Mouse (Mus musculus): Measurements from ENCODE around the gene Stim1. TPM values are rescaled to one million over a fixed set of nuclear protein-coding genes. Genes with fewer than 3 reads are reported as not detected.
"Not testable (repeated sequence)": the region's sequence is repeated elsewhere in the genome, so short reads cannot be mapped to it uniquely, and the experiment has no call there.

Stim1 gene
- polyA plus RNA-seq, 1 experiment: 89.4 TPM

- no peak for DNase-seq (ENCODE audit: low spot score)
Measured at GRCm38 (mm10) chr7:102442432-102442831, 174.8 kb downstream of the Stim1 start.

- DNase-seq (ENCODE audit: low spot score): no peak
Measured at GRCm38 (mm10) chr7:102444301-102444700, 176.7 kb downstream of the Stim1 start.

- DNase-seq (ENCODE audit: low spot score): no peak
Measured at GRCm38 (mm10) chr7:102446438-102446837, 178.8 kb downstream of the Stim1 start.

GRCm38 (mm10) chr7:102458618-102459380 is 191.2 kb downstream of the Stim1 start:
- DNase-seq (ENCODE audit: low spot score): no peak

- no peak for DNase-seq (ENCODE audit: low spot score)
Measured at GRCm38 (mm10) chr7:102467566-102467965, 200.0 kb downstream of the Stim1 start.

GRCm38 (mm10) chr7:102472675-102473074 is 205.1 kb downstream of the Stim1 start:
- DNase-seq (ENCODE audit: low spot score): no peak

- no peak for DNase-seq (ENCODE audit: low spot score)
Measured at GRCm38 (mm10) chr7:102476601-102477000, 209.0 kb downstream of the Stim1 start.

- DNase-seq (ENCODE audit: low spot score): no peak
Measured at GRCm38 (mm10) chr7:102477377-102477776, 209.8 kb downstream of the Stim1 start.

GRCm38 (mm10) chr7:102478425-102478824 is 210.8 kb downstream of the Stim1 start:
- no peak for DNase-seq (ENCODE audit: low spot score)

- DNase-seq (ENCODE audit: low spot score): no peak
Measured at GRCm38 (mm10) chr7:102478926-102479325, 211.3 kb downstream of the Stim1 start.

GRCm38 (mm10) chr7:102479368-102480078 is 211.9 kb downstream of the Stim1 start:
- DNase-seq (ENCODE audit: low spot score): no peak

- DNase-seq (ENCODE audit: low spot score): no peak
Measured at GRCm38 (mm10) chr7:102480821-102481220, 213.2 kb downstream of the Stim1 start.

GRCm38 (mm10) chr7:102481579-102481978 is 214.0 kb downstream of the Stim1 start, which contains the start of gene Olfr543:
Olfr543 (minus strand) TSS chr7:102481679.
- DNase-seq (ENCODE audit: low spot score): no peak

- DNase-seq (ENCODE audit: low spot score): no peak
Measured at GRCm38 (mm10) chr7:102483665-102484064, 216.1 kb downstream of the Stim1 start.

- not testable (repeated sequence) for DNase-seq (ENCODE audit: low spot score)
Measured at GRCm38 (mm10) chr7:102484766-102485165, 217.2 kb downstream of the Stim1 start.

GRCm38 (mm10) chr7:102486105-102486504 is 218.5 kb downstream of the Stim1 start:
- no peak for DNase-seq (ENCODE audit: low spot score)

Other genes starting within 250 kb of the Stim1 start
- 6.7 and 8.9 TPM in 2 replicates for gene Il18bp, start 249.1 kb upstream of the Stim1 start, polyA plus RNA-seq (2012; rRNA removed)
- 39.0 and 46.9 TPM in 2 replicates for gene Rnf121, start 202.3 kb upstream of the Stim1 start, polyA plus RNA-seq (2012; rRNA removed)
- 28.4 and 32.1 TPM in 2 replicates for gene Xndc1, start 202.3 kb upstream of the Stim1 start, polyA plus RNA-seq (2012; rRNA removed)
- 1.8 and 2.3 TPM in 2 replicates for gene Xntrpc, start 202.1 kb upstream of the Stim1 start, polyA plus RNA-seq (2012; rRNA removed)
- 0.92 TPM in 1 of 2 replicates, not detected in the other for gene Trpc2, start 184.7 kb upstream of the Stim1 start, polyA plus RNA-seq (2012; rRNA removed)
- 0.06 and 0.16 TPM in 2 replicates for gene Art1, start 166.1 kb upstream of the Stim1 start, polyA plus RNA-seq (2012; rRNA removed)
- gene Art5, start 158.3 kb upstream of the Stim1 start, polyA plus RNA-seq (2012; rRNA removed): 0.47 and 0.48 TPM in 2 replicates
- gene Chrna10, start 151.0 kb upstream of the Stim1 start, polyA plus RNA-seq (2012; rRNA removed): 0.03 TPM in 1 of 2 replicates, not detected in the other
- 17.6 and 20.9 TPM in 2 replicates for gene Nup98, start 57.6 kb upstream of the Stim1 start, polyA plus RNA-seq (2012; rRNA removed)
- 58.9 and 64.7 TPM in 2 replicates for gene Pgap2, start 57.6 kb upstream of the Stim1 start, polyA plus RNA-seq (2012; rRNA removed)
- gene Rhog, start 11.8 kb upstream of the Stim1 start, polyA plus RNA-seq (2012; rRNA removed): 47.2 and 67.2 TPM in 2 replicates
- gene Rrm1, start 173.9 kb downstream of the Stim1 start, polyA plus RNA-seq (2012; rRNA removed): 21.9 and 23.9 TPM in 2 replicates
- not detected in 2 replicates for gene Olfr543, start 213.9 kb downstream of the Stim1 start, polyA plus RNA-seq (2012; rRNA removed)
- not detected in 2 replicates for gene Olfr544, start 220.5 kb downstream of the Stim1 start, polyA plus RNA-seq (2012; rRNA removed)
- not detected in 2 replicates for gene Olfr545, start 231.8 kb downstream of the Stim1 start, polyA plus RNA-seq (2012; rRNA removed)

Data from urinary bladder, adult 2 months (tissue).